ENCODE assay signal across 32 mouse cellular contexts in genomic region chr5:21826370-21826769, GRCm38 (mm10). TPM values are rescaled to one million over a fixed set of nuclear protein-coding genes. Genes with fewer than 3 reads are reported as not detected.
A peak's percentile ranks its signal among the peaks of the same experiment; 100 is the strongest.
DNase-seq lines count a peak whose midpoint lies in the region; TF ChIP-seq lines count a peak whose summit lies in the region.
"Had no signal": no experiment of that assay in that cellular context is flagged by ENCODE, and none has a peak within 500 bp of the region (broad histone marks: within the 10 kb centered on the region; RNA-seq: fewer than 3 reads in every experiment).

No protein-coding gene starts in this region.

- no peak for TF ChIP-seq CTCF in heart, adult 2 months (IDR thresholded peaks at IDR 0.05)
- TF ChIP-seq CTCF in E14TG2a.4 (conservative IDR thresholded peaks at IDR 0.05; ENCODE audit: low read length), result no peak
- no peak for TF ChIP-seq CTCF in brain, embryonic 14.5 days (IDR thresholded peaks at IDR 0.05; ENCODE audit: borderline replicate concordance, extremely low read depth, insufficient read depth, insufficient read length)

- intact Hi-C loops in heart, adult 2 months (cut with DNase I), result no loop called here

- no peak overlapping the region for H3K9ac ChIP-seq in heart, adult 2 months (ENCODE audit: low read depth, low read length)
- H3K9ac ChIP-seq: heart, embryonic 13.5 days; hindbrain, embryonic 14.5 days; limb, embryonic 12.5 days; liver, embryonic 15.5 days; lung, embryonic 14.5 days had no signal

- 60% methylated on average over 7 of the region's 7 CpGs for WGBS in heart, adult 2 months

- no peaks in the 10 kb centered on the region for H3K27me3 ChIP-seq in heart, adult 2 months (ENCODE audit: control insufficient read depth, insufficient read depth, low read length)
- H3K27me3 ChIP-seq in E14TG2a.4 (ENCODE audit: insufficient read depth, low read length), result peaks cover 32% of the 10 kb centered on the region
- H3K27me3 ChIP-seq: heart, embryonic 13.5 days; limb, embryonic 12.5 days; liver, embryonic 15.5 days had no signal

- no peaks in the 10 kb centered on the region for H3K36me3 ChIP-seq in heart, adult 2 months (ENCODE audit: control insufficient read depth, insufficient read depth, low read length)
- no peaks in the 10 kb centered on the region for H3K36me3 ChIP-seq in E14TG2a.4 (ENCODE audit: insufficient read depth, low read length)
- H3K36me3 ChIP-seq: heart, embryonic 13.5 days; limb, embryonic 12.5 days; liver, embryonic 15.5 days had no signal

- DNase-seq in heart, adult 11 months, result peak; percentile 52
- no peak for DNase-seq in heart, adult 2 months
- DNase-seq in ES-CJ7 (ENCODE audit: low read depth, low spot score), result peak; percentile 90
- DNase-seq in brain, embryonic 14.5 days (ENCODE audit: low read depth), result peak; percentile 55
- no peak for DNase-seq in cerebellum, adult 11 months
- DNase-seq: adrenal gland, postnatal 14 days; B cell, adult 2 months; cerebellum, adult 2 months; cerebellum, postnatal 14 days; gastrocnemius, postnatal 14 days; heart, adult 18-20 months; heart, postnatal 10 days; kidney, adult 9 months; kidney, postnatal 10 days; lung, embryonic 14.5 days; lung, postnatal 14 days; retina, postnatal 1 day; right cerebral cortex, postnatal 14 days had no signal

- no peaks in the 10 kb centered on the region for H3K4me1 ChIP-seq in heart, adult 2 months (ENCODE audit: control insufficient read depth, insufficient read depth, low read length)
- H3K4me1 ChIP-seq in E14TG2a.4 (replicated peaks; ENCODE audit: low read depth, low read length), result peaks cover 38% of the 10 kb centered on the region
- H3K4me1 ChIP-seq: heart, embryonic 13.5 days; limb, embryonic 12.5 days; liver, embryonic 15.5 days had no signal

- H3K4me3 ChIP-seq in heart, adult 2 months, result no peak overlapping the region
- peak overlapping the region; percentile 46 for H3K4me3 ChIP-seq in E14TG2a.4 (replicated peaks; ENCODE audit: low read length)
- H3K4me3 ChIP-seq: erythroblast, embryonic 14.5 days; heart, embryonic 13.5 days; left cerebral cortex, adult 2 months; limb, embryonic 12.5 days; liver, embryonic 15.5 days had no signal

- no peak for TF ChIP-seq EP300 in heart, adult 2 months (IDR thresholded peaks at IDR 0.05; ENCODE audit: insufficient read depth, low read depth, low read length)

- TF ChIP-seq POLR2A in heart, adult 2 months (IDR thresholded peaks at IDR 0.05; ENCODE audit: insufficient read depth, low read depth, low read length), result no peak
- no peak for TF ChIP-seq POLR2A in brain, embryonic 14.5 days (IDR thresholded peaks at IDR 0.05; ENCODE audit: borderline replicate concordance, extremely low read depth, insufficient read depth, insufficient read length, poor library complexity, severe bottlenecking)

- no peaks in the 10 kb centered on the region for H3K79me2 ChIP-seq in heart, adult 2 months (replicated peaks; ENCODE audit: control insufficient read depth, insufficient read depth, low read length)

- peaks cover 4% of the 10 kb centered on the region; the same call in 1 of the 2 replicates for H3K9me3 ChIP-seq in E14TG2a.4 (ENCODE audit: low read length)
- H3K9me3 ChIP-seq: heart, embryonic 13.5 days; limb, embryonic 12.5 days; liver, embryonic 15.5 days had no signal

- H3K27ac ChIP-seq in heart, adult 2 months, result no peak overlapping the region
- H3K27ac ChIP-seq: heart, embryonic 13.5 days; hindbrain, embryonic 14.5 days; left cerebral cortex, adult 2 months; limb, embryonic 12.5 days; liver, embryonic 15.5 days had no signal

RNA-seq across cellular contexts. Expression of gene Slc26a5, which starts 39.0 kb away (rescaled TPM):
- not detected for total RNA-seq in heart, adult 2 months (2021)
- not detected in 2 replicates for polyA plus RNA-seq in heart, adult 2 months (2012; rRNA removed)
- polyA plus RNA-seq in brain, embryonic 14.5 days (2012; rRNA removed), result 0.10 TPM in 2 replicates
- total RNA-seq: adrenal gland, postnatal 14 days; gastrocnemius, postnatal 14 days; heart, adult 18-20 months; heart, postnatal 10 days; hematopoietic stem cell, adult 5-6 weeks; liver, adult 2 months had no signal
- polyA plus RNA-seq: embryonic facial prominence, embryonic 14.5 days; erythroblast, embryonic 14.5 days; heart, embryonic 13.5 days; large intestine, adult 2 months; liver, adult 2 months; liver, embryonic 15.5 days; small intestine, adult 2 months; stomach, embryonic 14.5 days; testis, adult 2 months had no signal

RNA-seq across cellular contexts. Expression of gene Psmc2, which starts 41.3 kb away (rescaled TPM):
- total RNA-seq in heart, adult 2 months (2021), result 10 to 100 TPM; 87.3 to 97.5 TPM
- 33.7 and 57.6 TPM in 2 replicates for polyA plus RNA-seq in heart, adult 2 months (2012; rRNA removed)
- 83.3 and 89.2 TPM in 2 replicates for polyA plus RNA-seq in brain, embryonic 14.5 days (2012; rRNA removed)

RNA-seq across cellular contexts. Expression of gene Dnajc2, which starts 41.3 kb away (rescaled TPM):
- total RNA-seq in heart, adult 2 months (2021), result 10 to 100 TPM; 20.9 to 21.5 TPM
- 4.1 and 4.9 TPM in 2 replicates for polyA plus RNA-seq in heart, adult 2 months (2012; rRNA removed)
- polyA plus RNA-seq in brain, embryonic 14.5 days (2012; rRNA removed), result 21.1 and 29.5 TPM in 2 replicates

Comparison
In these comparisons a context has a peak if more than half of its experiments do, and no peak if none do; other contexts are left out.
1. DNase-seq: peak in heart, adult 11 months (single experiment), ES-CJ7 (single experiment) and brain, embryonic 14.5 days (single experiment); none in heart, adult 2 months (0 of 2) and cerebellum, adult 11 months (single experiment).